Mouse (Mus musculus) gastrocnemius, postnatal 14 days (tissue): ENCODE measurements at regions not wholly inside any gene's neighbourhood (a gene's known extent, or its start where the extent isn't known, plus 50 kb on each side); places are given as distances from the start of the nearest gene placed in this dataset.

Experiments
- DNase-seq: peaks from one replicate; pipeline ENCODE4 v3.0.0; 2021; ENCODE audit warnings: mixed read lengths
- intact Hi-C: fragments of 180-260 bp; cut with DNase I; formaldehyde crosslinking; loops from one replicate; pipeline ENCODE4 v1.15.1; 2025; ENCODE audit warnings: low total_unique reads

DNA sequence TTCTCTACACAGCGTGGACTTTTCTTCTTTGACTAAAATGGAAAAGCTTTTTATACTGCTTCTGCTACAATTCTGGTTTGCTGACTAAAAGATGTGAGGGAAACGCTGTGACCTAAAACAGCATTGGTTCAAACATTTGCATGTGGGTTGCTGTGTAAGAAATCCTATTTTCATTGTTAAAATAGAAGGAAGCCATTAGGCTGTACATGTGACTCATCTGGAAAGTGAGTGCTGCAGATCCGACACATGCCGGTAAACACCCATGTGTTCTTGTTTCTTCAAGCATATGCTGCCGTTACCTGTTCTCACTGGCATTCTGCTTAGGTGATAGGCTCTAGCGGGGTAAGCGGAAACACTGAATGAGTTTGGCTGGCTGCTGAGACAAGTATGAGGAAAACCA is 1362.6 kb downstream of the Gsdmc2 start:
- DNase-seq = no peak
- intact Hi-C loops = no loop called here

DNA sequence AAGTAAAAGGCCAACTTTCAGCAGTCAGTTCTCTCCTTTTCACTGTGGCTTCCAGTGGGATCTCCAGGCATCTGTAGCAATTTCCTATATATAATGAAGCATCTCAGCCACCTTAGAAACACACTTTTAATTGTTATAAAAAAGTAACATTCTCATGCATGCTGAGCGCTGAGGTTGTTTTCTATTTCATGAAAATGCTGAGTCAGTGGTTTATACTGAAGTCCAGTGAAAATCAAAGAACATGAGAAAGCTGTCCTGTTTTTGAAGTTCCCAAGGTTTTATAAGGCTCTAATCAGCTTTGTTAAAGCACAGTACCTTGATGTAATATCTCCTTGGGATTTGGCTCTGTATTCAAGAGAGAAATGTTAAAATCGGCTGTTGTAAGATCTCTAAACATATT is 1367.2 kb downstream of the Gsdmc2 start:
- intact Hi-C loops = no loop called here
- no peak for DNase-seq

DNA sequence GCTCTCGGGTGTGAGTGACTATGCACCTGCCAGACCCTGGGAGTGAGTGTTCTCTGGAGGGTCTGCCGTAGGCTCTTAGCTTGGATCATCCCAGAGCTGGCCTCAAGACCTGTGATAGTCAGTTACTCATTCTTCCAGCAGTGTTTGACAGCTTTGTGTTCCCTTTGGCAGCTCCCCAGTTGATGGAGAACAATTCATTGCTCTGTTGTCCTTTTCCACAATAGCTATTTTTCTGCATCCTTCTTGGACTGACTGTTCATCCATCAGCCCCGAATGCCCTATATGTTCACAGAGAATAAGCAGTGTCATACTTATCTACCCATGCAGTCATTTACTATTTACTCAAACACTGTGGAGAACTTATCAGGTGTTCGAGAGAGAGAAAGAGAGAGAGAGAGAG is 1368.5 kb downstream of the Gsdmc2 start:
- intact Hi-C loops = no loop called here
- DNase-seq = no peak

DNA sequence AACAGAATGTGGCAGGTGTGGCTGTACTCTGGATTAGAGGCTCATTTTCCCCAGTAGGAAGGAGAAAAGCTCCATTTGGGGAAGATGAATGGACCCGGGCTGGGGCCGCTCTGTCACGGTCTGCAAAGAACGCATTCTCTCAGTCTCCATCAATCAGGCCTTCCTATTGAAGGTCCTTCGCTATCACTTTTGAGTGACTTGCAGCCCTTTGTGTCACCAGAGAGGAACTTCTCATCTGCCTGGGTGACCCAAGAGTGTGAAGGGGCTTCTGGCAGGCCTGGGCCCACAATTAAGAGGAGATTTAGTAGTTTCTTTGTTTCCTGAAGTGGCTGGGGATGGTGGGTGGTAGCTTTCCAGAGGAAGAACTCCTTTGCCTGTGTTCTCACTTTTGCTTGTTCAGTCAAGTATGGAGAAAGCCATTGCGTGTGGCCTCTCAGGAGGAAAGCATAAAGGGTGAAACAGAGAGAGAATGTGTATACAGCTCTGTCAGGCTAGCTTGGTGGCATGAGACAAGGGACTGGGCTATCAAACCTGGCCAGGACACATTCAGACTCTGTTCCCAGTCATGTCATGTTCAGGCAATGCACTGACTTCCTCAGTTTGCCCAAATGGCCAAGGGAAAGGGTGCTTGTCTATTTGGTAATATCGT is 1374.2 kb downstream of the Gsdmc2 start:
- intact Hi-C loops = no loop called here
- DNase-seq = no peak

DNA sequence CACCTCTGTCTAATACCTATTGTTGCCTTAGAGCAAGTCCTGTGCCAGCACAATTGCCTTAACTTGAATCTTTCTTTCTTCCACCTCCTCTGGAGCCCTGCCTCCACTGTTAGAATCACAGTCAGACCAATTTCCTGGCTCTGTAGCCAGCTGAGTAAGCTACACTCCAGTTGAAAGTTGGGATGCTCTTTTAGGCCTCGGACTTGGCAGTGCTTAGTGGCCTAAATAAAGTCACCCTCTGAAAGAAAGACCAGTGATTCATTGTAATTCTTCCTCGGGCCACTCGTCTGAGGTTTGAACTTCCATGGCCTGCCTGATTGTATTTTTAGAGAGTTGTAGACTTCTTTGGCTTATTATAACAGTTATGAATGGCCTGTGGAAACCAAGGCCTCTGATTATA is 1376.9 kb downstream of the Gsdmc2 start:
- intact Hi-C loops = no loop called here
- peak; percentile 8 for DNase-seq

DNA sequence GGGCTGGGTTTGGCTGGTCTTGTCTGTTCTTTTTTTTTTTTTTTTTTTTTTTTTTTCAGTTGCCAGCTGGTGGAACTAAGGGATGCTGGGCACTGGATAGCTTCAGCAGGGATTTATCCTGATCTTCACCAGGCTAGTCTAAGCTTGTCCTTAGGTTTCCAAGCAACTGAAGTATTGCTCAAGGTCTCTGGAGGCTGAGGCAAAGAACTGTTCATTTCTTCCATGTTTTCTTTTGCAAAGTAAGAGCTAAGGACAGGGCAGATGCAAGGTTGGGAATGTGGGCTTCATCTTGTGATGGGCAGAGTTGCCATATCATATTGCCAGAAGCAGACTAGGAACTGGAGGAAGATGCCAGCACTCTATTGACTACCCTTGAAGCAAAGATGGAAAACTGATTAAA is 1378.1 kb downstream of the Gsdmc2 start:
- no peak for DNase-seq
- intact Hi-C loops = no loop called here

DNA sequence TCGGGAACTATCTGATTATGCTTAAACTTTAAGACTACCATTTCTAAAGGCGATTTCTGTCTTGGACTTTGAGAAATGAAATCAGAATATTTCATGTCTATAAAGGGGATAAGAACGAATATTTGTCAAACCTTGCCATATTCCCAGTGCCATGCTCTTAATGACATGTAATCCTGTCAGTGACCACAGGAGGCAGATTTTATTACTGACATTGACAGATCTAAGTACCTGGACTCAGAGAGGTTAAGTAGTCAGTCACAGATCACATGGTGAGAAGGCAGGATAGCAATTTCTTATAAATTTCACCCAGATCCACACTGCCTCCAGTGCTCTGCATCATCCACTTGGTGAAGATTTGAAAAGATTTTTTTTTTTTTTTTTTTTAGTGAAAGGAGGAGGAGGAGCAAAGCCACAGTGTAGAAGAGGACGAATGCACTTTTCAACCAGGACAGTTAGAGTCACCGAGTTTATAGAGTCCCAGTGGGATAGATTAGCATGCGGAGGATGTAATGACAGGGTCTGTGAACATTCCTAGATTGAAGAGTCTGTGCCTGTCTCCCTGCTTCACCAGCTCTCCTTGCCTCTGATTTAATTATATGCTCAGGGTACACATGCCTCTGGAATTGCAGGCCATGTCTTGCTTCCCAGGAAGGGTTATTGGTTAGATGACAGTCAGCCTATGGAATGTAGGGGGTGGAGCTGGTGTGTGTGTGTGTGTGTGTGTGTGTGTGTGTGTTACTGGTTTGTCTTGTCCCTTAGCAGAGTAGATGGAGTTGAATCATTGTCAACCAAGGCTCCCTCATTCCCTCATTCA is 1379.7 kb downstream of the Gsdmc2 start:
- intact Hi-C loops = no loop called here
- DNase-seq = no peak

DNA sequence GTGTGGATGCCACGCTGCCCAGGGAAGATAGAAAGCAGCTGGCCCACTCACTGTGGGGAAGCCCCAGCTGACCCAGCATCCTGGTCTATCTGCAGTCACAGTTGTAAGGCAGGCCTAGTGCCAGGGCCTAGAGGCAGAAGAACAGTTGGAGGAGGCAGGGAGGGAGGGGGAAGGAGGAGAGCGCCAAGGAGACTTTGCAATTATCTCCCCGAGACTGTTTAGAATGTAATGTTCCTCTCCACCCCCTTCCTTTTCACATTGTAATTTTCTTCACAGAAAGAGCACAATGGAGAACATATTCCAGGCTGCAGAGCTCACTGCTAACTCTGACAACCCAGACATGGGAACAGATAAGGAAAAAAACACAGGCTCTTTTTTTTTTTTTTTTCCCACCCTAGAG is 1382.3 kb downstream of the Gsdmc2 start:
- intact Hi-C loops = no loop called here

DNA sequence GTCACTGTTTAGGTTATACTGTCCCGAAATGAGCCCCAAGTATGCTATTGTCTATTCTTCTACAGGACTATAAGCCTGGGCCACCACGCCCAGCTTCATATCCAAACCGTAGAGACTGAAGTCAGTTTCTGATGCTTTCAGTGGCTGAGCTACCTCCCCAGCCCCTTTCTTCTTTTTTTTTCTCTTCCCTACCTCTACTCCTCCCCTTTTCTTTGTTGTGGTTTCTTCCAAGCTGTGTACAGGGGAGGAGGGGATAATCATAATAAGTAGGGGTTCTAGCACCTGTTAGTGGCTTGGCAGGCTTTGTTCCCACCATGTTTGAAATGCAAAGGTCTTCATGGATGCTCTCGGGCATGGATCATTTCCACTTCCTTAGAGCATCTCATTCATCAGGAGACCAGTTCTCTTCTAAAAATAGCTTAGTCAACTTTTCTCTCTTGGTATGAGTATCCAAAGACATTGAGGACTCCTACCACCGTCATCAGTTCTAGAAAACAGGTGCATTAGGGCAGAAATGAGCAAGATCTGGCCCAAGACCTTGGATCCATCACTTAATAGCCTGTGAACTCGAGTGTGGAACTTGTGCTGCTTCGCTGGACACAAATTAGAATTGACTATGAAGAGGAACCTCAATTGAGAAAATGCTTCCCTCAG is 1383.5 kb downstream of the Gsdmc2 start:
- no peak for DNase-seq
- intact Hi-C loops = no loop called here

More for the DNA sequence above, 1382.3 kb downstream of the Gsdmc2 start:
- peak; percentile 45 for DNase-seq

DNA sequence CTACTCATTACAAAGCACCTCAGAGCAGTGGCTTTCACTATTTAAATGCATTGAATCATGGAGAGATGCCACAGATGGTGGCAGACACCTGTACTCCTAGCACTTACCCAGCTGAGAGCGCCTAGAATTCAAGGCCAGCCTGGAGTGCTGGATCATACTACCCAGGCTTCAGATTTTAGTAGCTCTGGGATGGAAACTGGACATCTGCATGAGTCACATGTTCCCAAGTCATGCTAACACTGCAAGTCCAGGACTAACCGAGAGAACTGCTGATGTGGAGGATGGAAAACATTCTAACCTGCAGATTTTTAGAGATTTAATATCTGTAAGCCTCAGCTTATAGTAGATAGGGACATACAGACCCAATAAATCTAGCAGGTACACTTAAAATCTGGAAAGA is 1384.3 kb downstream of the Gsdmc2 start:
- no peak for DNase-seq
- intact Hi-C loops = no loop called here

DNA sequence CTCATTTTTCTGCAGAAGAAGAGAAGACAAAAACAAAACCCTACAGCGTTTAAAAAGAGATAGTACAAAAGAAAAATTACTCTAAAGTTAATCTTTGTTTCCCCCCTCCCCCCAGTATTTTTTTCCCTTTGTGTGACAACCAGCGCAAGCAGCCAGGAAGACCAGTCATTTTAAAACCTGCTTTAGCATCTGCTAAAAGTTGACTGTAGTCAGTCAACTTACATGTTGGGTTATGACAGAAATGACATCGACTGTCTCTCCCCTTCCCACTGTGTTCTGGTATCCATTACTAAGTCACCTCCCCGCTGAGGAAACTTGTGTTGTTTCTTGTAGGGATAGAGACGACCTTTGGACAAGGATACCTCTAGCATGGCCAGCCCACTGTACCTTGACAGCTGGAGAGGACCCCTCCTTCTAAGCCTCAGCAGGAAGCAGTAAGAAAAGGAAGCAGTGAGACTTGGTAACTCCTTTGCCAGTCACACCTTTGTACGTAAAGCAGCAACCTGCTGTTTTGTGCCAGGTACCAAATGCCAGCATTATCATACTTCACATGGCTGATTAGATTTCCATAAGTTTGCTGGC is 1384.9 kb downstream of the Gsdmc2 start:
- intact Hi-C loops = no loop called here
- DNase-seq = no peak

DNA sequence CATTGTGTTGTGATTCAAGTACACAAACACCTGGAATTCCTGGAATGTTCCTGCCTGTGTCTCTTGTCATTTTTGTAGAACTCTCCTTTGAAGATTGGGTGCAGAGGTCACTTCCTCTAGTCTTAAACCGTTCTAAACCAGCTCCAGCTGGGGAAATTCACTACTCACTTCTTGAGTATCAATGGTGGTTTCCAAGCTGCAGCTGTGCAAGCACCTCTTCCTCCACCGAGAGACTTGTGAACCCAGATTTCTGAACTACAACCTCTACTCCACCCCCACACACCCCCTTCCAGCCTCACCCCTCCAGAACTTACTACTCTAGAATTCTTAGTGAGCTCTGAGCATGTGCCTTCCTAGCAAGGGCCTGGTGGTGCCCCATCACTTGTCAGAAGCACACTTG is 1387.0 kb downstream of the Gsdmc2 start:
- intact Hi-C loops = no loop called here

DNA sequence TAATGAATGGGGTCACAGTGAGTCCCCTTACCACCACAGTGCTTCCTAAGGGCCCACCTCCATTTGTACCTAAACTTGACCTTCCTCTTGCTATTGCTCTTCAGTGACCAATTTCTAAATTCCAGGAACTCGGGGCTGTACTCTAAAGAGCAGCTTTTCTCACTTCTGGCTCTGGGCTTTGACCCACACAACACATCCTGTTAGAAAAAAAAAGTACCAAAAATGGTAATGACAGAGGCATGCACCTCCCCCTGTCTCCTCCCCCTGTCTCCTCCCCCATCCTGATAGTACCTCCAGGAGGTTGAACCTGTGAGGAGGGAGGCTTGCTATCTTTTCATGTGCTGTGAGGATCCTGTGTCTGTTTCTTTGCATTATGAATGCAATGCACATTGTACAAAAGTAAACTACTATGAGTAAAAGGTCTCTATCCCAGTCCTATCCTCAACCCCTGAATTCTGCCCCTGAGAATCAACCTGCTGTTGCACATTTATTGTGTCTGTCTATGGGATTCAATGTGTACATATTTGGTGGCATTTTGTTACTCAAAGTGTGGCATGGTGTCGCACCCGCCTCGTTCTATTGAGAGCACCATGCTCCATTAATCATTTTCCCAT is 1387.8 kb downstream of the Gsdmc2 start:
- DNase-seq = no peak
- intact Hi-C loops = no loop called here

More for the DNA sequence above, 1387.0 kb downstream of the Gsdmc2 start:
- DNase-seq = no peak

DNA sequence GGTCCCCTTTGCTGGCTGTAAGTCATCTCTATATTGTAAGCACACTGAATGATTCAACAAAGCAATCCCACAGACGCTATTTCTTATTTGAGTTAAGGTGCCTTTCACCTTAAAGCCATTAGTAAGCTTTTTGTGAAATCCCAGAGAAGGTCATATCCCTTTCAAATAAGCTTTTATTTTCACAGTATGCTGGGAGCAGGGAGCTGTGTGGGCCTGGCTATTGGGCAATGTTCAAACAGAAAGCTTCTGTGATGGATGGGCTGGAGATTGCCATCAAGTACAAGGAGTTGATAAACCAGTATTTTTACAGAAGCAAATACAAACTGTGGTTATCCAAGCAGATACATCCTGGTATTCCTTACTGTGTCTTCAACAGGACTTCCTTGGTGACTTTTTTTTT is 1389.0 kb downstream of the Gsdmc2 start:
- intact Hi-C loops = no loop called here
- DNase-seq = no peak

DNA sequence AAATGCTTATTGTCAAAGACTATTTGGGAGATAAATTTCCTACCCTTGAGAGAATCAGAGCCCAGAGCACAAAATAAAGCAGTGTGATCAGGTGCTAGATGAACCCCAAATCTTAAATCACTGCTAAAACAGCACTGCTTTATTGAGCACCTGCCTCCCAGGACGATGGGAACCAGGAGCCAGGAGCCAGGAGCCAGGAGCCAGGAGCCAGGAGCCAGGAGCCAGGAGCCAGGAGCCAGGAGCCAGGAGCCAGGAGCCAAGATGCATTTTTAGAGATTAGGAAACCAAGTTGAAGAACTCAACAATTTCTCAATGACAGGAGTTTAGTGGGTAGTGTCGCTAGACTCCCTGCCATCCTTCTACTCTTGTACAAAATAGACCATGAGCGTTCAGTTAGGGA is 1396.9 kb downstream of the Gsdmc2 start:
- intact Hi-C loops = no loop called here
- DNase-seq = no peak

DNA sequence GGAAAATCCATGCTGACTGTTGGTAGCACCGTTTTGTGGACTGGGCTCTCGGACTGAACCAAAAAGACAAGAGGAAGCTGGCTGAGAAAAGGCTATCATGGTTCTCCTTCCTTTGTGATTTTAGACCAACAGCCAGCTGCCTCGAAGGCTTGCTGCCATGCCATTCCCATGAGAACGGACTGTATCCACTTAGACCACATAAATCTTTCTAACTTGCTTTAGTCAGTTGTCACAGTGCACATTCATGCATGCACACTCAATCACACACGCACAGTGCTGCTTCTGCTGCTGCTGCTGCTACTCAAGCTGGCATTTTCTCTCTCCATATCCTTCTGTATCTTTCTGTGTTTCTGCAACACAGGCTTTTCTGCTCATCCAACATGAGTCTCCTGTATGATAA is 1405.8 kb downstream of the Gsdmc2 start:
- DNase-seq = no peak
- intact Hi-C loops = no loop called here

DNA sequence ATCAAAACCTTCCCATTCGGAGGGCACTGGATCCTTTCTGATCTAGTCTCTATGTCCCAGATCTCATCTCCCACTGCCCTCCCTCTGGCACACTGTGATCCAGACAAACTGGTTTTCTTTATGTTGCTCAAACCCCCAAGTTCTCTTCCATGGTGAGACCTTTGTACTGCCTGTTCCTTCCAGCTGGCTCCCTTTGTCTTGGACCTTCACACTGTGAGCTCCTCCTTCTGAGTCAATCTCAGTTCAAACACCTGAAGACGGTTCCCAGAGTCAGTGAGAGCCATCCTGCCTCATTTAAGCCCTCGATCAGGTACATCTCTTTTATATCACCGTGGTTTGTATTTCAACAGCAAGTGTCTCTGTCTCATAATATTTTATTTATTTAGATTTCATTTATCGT is 1408.3 kb downstream of the Gsdmc2 start:
- no peak for DNase-seq
- intact Hi-C loops = no loop called here

DNA sequence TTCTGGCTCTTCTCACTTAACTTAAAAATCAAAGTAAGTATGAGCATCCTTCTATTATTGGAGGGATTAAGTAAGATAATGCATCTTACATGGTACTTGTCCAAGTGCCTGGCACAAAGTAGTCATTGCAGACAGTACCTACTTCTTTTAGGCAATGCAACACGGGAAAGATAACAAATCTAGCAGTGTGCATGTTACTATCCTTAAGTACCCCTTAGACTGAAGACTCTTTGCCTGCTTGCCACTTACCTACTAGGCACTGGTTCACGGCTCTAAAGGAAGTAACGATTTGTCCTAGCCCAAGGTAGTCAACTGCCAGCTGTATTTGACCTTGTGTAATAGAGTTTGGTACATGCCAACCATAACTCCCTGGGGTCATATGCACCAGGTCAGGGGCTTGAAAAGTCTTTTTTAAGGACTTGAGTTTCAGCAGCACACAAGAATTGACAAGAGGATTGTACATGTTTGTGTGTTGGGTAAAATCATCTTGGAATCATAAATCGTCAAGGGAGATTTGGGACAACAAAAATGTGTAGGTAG is 1409.8 kb downstream of the Gsdmc2 start:
- no peak for DNase-seq
- intact Hi-C loops = no loop called here

DNA sequence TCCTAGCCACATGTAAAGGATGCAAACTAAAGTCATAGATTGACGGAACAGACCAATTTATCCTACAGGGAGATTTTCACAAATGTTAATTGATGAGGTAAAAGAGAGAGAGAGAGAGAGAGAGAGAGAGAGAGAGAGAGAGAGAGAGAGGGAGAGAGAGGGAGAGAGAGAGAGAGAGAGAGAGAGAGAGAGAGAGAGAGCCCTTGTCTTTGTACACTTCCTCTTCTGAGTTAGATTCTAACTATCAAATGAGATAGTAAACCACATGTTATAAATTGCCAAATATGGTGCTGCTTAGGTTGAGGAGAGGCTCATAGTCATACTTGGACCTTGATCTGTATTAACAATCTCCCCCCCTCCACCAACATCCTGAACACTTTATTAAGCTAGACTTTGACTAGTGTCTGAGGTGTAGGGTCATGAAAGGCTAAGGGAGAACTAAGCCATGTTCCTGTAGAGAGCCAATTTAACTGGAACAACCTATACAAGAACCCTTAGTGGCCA is 1412.2 kb downstream of the Gsdmc2 start:
- intact Hi-C loops = no loop called here
- DNase-seq = no peak
